Mouse (Mus musculus) thymus, adult 2 months (tissue): ENCODE measurements at regions not wholly inside any gene's neighbourhood (a gene's known extent, or its start where the extent isn't known, plus 50 kb on each side); places are given as distances from the start of the nearest gene placed in this dataset.

Experiments used
- DNase-seq: peaks from one replicate; pipeline ENCODE4 v3.0.0; 2021
- H3K27ac ChIP-seq: fragments of 200-500 bp; 2 replicates; pipeline ENCODE4 v1.5.1; 2012; ENCODE audit warnings: low read length, control low read depth; ENCODE audit not compliant: control insufficient read depth, insufficient read depth
- H3K27me3 ChIP-seq: fragments of 200-500 bp; 2 replicates; pipeline ENCODE4 v1.6.1; 2012; ENCODE audit warnings: mild to moderate bottlenecking, low read length, moderate library complexity, mixed read lengths; ENCODE audit not compliant: control insufficient read depth, insufficient read depth
- H3K36me3 ChIP-seq: fragments of 200-500 bp; 2 replicates; pipeline ENCODE4 v1.6.1; 2012; ENCODE audit warnings: mild to moderate bottlenecking, low read length, moderate library complexity; ENCODE audit not compliant: control insufficient read depth, insufficient read depth
- H3K4me1 ChIP-seq: fragments of 200-500 bp; replicated peaks from 2 replicates; pipeline ENCODE4 v1.6.1; 2012; ENCODE audit warnings: low read length; ENCODE audit not compliant: control insufficient read depth, insufficient read depth
- H3K4me3 ChIP-seq: fragments of 200-500 bp; 2 replicates; pipeline ENCODE4 v1.5.1; 2012; ENCODE audit warnings: mild to moderate bottlenecking, low read length, control low read depth, moderate library complexity; ENCODE audit not compliant: control insufficient read depth, insufficient read depth
- CTCF ChIP-seq: fragments of 200-500 bp; IDR thresholded peaks from 2 replicates; pipeline ENCODE4 v1.5.1; 2012; ENCODE audit warnings: mild to moderate bottlenecking, control low read depth, low read length, moderate library complexity, borderline replicate concordance; ENCODE audit not compliant: control insufficient read depth, poor library complexity, insufficient read depth; ENCODE audit errors: extremely low read depth
- POLR2A ChIP-seq: fragments of 200-500 bp; IDR thresholded peaks from 2 replicates; pipeline ENCODE4 v1.6.1; 2012; ENCODE audit warnings: mild to moderate bottlenecking, low read length, control low read depth, moderate library complexity; ENCODE audit not compliant: control insufficient read depth, poor library complexity, insufficient read depth; ENCODE audit errors: extremely low read depth
- WGBS: fragments of 180-500 bp; shearing (Covaris S2); methylation state at CpG from one replicate; pipeline ENCODE4 v1.1.7; 2018; 5-methylcytosine and 5-hydroxymethylcytosine counted together

DNA sequence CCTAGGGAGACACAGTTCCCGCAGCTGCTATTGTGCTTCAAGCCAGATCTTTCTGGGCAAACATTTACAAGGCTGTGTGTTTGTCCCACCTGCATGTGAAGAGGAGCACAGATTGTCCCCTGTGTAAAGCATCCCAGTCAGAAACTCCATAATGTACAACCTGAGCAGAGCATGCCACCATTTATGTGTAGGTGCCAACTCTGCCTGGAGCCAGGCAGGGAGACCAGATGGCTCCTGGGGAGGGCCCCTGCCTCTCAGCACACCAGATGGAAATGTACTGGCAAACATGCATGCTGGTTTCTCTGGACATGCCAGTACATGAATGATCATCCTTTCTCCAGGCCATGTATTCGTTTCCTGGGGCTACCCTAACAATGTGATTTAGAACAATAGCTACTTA lies 98.6 kb upstream of the Foxp3 start:
- WGBS = 83% methylated on average over 2 of the region's 2 CpGs
- no peak for DNase-seq

DNA sequence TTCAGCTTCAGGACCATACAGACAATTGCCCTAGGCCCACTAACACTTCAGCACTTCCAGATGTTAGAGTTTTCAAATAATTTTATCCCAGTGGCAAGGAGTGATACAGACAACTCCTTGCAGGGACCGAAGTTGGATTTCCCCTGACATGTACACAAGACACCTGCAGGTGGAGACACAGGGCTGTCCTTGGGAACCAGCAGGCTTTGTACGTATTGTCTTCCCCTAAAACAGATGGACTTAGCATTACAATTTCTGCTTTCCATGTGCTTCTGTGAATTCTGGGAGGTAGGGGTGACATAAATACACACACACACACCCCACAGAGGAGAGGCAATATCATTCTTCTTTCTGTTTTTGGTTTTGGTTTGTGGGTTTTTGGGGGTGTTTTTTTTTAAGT lies 98.2 kb upstream of the Usp27x start:
- DNase-seq = peak; percentile 16
- Histone ChIP-seq H3K27ac (no peak overlapping the region), H3K27me3 (no peaks in the 10 kb centered on the region), H3K4me3 (no peak overlapping the region), H3K4me1 (no peaks in the 10 kb centered on the region), H3K36me3 (no peaks in the 10 kb centered on the region)
- TF ChIP-seq POLR2A (no peak), CTCF (no peak)
- WGBS = 11% methylated on average over 2 of the region's 2 CpGs

More for the DNA sequence above, 98.6 kb upstream of the Foxp3 start:
- no peaks in the 10 kb centered on the region for H3K36me3 ChIP-seq
- no peaks in the 10 kb centered on the region for H3K4me1 ChIP-seq
- H3K27me3 ChIP-seq = no peaks in the 10 kb centered on the region
- H3K27ac ChIP-seq = no peak overlapping the region
- no peak overlapping the region for H3K4me3 ChIP-seq
- TF ChIP-seq POLR2A (no peak), CTCF (no peak)

DNA sequence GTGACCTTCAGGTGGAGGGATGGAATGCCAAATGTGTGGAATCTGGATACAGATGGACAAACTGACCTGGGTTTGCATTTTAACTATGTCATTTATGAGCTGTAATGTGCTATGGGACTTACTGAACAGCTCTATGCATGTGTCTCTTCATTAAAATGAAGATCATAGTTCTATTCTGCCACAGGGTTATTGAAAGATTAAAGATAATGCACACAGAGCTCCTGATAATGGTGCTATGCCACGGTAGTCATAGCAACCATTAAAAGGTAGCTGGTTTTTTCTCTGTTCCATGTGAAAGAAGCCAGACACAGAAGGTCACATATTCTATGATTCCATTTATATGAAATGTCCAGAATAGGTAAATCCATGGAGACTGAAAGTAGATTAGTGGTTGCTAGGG lies 94.2 kb upstream of the Usp27x start:
- WGBS = 90% methylated on average over 1 of the region's 1 CpGs
- Histone ChIP-seq H3K27ac (no peak overlapping the region), H3K4me1 (no peaks in the 10 kb centered on the region), H3K27me3 (no peaks in the 10 kb centered on the region), H3K36me3 (no peaks in the 10 kb centered on the region), H3K4me3 (no peak overlapping the region)
- DNase-seq = no peak
- no peak for TF ChIP-seq CTCF
- TF ChIP-seq POLR2A = no peak

DNA sequence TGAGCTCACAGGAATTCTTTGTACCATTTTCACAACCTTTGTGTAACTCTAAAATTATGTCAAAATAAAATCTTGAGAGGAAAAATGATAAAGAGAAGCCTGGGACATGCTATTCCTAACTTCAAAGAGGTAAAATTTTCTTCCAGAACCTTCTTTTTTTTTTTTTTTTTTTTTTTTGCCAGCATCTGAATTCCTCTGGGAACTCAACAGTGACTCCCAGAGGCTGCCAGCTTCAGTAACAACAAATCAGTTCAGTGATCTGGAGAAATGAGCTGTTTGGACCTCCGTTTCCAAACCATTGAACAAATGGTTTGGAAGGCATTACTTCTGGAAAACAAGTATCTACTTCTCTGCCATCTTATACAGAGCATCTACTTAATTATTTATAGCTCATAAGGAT lies 92.4 kb upstream of the Usp27x start:
- Histone ChIP-seq H3K36me3 (no peaks in the 10 kb centered on the region), H3K27me3 (no peaks in the 10 kb centered on the region), H3K27ac (no peak overlapping the region), H3K4me3 (no peak overlapping the region), H3K4me1 (no peaks in the 10 kb centered on the region)
- WGBS = 57% methylated on average over 1 of the region's 1 CpGs
- no peak for TF ChIP-seq CTCF
- TF ChIP-seq POLR2A = no peak
- no peak for DNase-seq

DNA sequence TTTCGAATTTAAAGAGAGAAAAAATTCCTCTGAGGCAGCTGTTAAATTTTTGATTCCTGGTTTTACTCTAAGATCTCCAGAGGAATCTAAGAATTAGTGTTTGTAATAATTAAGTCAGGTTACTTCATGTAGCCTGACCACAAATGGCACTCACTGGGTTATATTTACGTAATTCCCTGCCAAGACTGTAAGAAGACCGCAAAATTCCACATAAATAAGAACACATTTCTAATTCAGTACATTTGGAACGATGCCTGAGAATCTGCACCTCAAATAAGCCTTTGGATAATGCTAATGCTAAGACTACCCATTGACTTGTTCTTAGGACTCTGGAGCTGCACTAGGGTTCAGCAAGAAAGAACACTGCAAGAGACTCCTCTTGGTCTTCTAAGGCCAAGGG lies 81.2 kb upstream of the Usp27x start:
- Histone ChIP-seq H3K4me1 (no peaks in the 10 kb centered on the region), H3K27ac (no peak overlapping the region), H3K36me3 (no peaks in the 10 kb centered on the region), H3K27me3 (no peaks in the 10 kb centered on the region), H3K4me3 (no peak overlapping the region)
- DNase-seq = no peak
- TF ChIP-seq POLR2A (no peak), CTCF (no peak)
- WGBS = 89% methylated on average over 4 of the region's 4 CpGs

DNA sequence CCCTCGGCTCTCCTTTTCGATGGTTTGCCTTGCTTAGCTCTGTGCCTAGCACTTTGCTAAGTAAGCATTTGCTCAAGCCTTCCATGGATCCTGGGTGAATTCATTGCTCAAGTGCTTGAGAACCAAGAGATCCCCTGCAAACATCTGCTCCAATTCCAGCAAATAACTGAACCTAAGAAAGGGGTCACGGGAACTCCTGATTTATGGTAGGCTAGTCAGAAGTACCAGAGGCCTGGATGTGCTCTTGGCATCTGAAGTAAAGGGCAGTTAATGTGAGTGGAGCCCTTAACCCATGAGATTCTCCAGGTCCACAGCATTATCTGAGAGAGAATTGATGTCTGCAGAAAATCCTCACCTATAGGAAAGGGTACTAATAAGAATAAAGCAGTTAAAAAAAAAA lies 69.4 kb upstream of the Usp27x start:
- Histone ChIP-seq H3K36me3 (no peaks in the 10 kb centered on the region), H3K27me3 (no peaks in the 10 kb centered on the region), H3K4me3 (no peak overlapping the region), H3K27ac (no peak overlapping the region), H3K4me1 (no peaks in the 10 kb centered on the region)
- 96% methylated on average over 3 of the region's 3 CpGs for WGBS
- TF ChIP-seq POLR2A (no peak), CTCF (no peak)
- no peak for DNase-seq

DNA sequence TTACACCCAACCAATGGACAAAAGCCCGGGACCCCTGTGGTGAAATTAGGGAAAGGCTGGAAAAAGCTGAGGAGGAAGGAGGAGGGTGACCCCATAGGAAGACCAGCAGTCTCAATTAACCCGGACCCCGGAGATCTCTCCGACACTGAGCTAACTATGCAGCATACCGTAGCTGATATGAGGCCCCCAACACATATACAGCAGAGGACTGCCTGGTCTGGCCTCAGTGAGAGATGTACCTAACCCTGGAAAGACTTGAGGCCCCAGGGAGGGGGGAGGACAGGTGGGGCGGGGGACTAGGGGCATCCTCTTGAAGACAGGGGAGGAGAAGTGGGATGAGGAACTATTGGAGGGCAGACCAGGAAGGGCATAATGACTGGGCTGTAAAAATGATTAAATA lies 69.0 kb upstream of the Usp27x start:
- Histone ChIP-seq H3K27ac (no peak overlapping the region), H3K27me3 (no peaks in the 10 kb centered on the region), H3K36me3 (no peaks in the 10 kb centered on the region), H3K4me3 (no peak overlapping the region), H3K4me1 (no peaks in the 10 kb centered on the region)
- WGBS = 71% methylated on average over 6 of the region's 6 CpGs
- TF ChIP-seq CTCF (no peak), POLR2A (no peak)
- DNase-seq = no peak
